Mouse (Mus musculus) hindlimb bud, embryonic 11.5 days (tissue): ENCODE data around the gene Cxcr2.
A peak's percentile ranks its signal among the peaks of the same experiment; 100 is the strongest.

ENCODE experiments used
- DNase-seq: peaks from one replicate; pipeline ENCODE4 v3.0.0-alpha.2; 2012; ENCODE audit warnings: low read depth, low spot score; ENCODE audit errors: extremely low spot score

The Cxcr2 gene

DNA sequence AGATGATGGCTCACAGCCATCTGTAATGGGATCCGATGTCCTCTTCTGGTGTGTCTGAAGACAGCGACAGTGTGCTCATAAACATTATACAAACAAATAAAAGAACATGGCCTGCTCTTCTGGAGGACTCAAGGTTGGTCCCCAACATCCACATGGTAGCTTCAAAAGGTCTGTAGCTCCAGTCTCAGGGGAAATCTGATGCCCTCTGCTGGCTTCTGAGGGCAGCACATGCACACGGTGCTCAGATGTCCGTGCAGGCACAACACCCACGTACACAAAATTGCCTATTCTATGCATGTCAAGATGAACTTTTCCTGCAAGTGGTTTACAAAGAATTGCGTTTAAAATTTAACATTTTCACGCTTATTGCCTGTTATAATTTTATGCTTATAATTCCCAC lies 42.2 kb downstream of the Cxcr2 start:
- DNase-seq, result peak; percentile 10

- no peak for DNase-seq
Observed at GRCm38 (mm10) chr1:74196621-74197419, 43.0 kb downstream of the Cxcr2 start.

DNA sequence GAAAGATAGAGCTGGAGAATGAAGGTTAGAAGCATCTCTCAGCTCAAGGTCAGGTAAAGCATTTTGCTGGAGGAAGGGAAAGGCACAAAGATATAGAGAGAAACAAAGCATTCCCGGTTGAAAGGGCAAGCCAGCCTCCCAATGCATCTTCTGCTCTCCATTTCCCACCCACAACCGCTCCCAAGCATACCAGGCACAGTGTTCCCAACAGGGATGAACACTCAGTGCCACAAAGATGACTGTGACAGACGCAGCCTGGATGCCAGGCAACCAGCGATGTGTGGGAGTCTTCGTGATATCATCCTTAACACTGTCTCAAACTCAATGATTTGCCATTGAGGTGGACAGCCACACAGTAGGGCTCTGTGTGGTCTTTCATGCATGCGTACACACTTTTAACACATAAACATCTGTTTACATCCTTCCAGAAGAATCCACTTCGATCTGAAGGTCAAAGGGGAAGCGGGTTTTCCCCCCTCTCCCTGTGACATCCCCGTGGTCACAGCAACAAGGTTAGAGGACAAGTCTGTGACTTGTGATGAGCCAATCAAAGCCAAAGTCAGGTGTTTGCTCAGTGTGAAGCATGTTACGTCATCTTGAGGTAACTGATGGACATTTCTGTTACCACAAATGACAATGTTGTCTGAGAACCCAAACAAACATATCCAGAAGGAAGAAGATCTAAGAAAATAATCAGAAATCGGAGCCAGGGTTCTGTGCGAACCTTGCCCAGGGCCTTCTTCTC lies 44.1 kb downstream of the Cxcr2 start:
- no peak for DNase-seq

- no peak for DNase-seq
Observed at GRCm38 (mm10) chr1:74199046-74199445, 45.3 kb downstream of the Cxcr2 start.

- no peak for DNase-seq
Observed at GRCm38 (mm10) chr1:74201048-74201844, 47.5 kb downstream of the Cxcr2 start.

GRCm38 (mm10) chr1:74203457-74203856 lies 49.7 kb downstream of the Cxcr2 start:
- DNase-seq, result no peak

DNA sequence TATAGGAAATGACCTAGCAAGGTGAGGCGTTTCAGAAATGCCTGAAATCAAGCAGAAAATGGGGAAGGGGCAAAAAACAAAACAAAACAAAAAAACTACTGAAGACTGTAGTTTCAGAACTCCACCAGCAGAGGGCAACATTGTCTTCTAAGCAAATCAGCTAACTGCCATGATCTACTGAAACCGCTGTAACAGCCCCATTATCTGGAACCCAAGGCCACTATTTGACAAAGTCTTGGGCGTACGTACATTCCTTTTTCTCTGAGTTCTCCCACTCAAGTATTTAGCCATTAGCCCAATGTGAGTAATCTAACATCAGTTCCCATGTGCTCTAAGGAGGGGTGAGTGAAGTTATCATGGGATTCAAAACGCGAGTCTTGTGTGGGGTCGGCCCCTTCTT lies 52.1 kb downstream of the Cxcr2 start:
- peak; percentile 35 for DNase-seq

DNA sequence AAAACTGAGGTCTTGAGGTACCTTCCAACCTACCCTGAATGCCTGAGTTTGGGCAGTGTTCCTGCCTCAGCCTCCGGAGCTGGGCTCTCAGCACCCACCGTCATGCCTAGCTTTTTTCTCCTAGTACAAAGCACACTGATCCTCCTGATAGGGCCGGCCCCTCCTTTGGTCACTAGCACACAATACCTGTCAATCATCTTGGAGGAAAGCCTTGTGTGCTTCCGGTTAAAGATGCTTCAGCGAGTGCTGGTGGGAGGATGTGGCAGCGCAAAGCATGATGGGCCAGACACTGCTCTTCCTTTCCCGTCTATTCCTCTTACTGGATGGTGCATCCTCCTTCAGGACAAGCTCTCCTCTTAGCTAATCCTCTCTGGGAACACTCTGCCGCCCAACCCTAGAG lies 52.9 kb downstream of the Cxcr2 start:
- DNase-seq, result no peak

DNA sequence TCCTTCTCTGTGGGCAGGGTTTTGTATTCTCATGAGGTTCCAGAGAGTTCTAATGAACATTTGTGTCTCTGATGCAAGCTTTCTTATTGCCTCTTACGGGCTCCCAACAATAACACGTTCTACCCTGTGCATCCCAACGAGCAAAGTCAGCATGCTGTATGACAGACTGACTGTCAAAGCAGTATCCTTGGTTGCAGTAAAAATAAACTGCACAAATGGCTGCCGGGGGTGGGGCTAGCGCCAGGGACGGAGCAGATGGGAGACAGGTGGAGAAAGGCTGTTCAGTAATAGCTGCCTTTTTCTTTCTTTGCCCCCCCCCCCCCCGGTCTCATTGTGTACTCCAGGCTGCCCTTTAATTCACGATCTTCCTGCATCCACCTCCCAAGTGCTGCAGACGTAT lies 54.1 kb downstream of the Cxcr2 start:
- no peak for DNase-seq

- DNase-seq, result no peak
Observed at GRCm38 (mm10) chr1:74208941-74209340, 55.2 kb downstream of the Cxcr2 start.
